Mouse (Mus musculus) embryonic facial prominence, embryonic 14.5 days (tissue): ENCODE data around the gene Akirin2. TPM values are rescaled to one million over a fixed set of nuclear protein-coding genes. Genes with fewer than 3 reads are reported as not detected.

Source experiments
- ATAC-seq: fragments of 200-750 bp; cut with Nextera tagmentation; 2 replicates; pipeline ENCODE4 v1.8.0; 2017; ENCODE audit warnings: low read depth, moderate number of reproducible peaks, moderate TSS enrichment
- DNase-seq: peaks from one replicate; pipeline ENCODE4 v3.0.0-alpha.2; 2015; ENCODE audit warnings: low spot score
- H3K27ac ChIP-seq: fragments of 300-500 bp; sonication (generic); replicated peaks from 2 replicates; pipeline ENCODE4 v1.5.1; 2014; ENCODE audit warnings: low read depth, mild to moderate bottlenecking, low read length, moderate library complexity
- H3K27me3 ChIP-seq: fragments of 300-500 bp; sonication (generic); replicated peaks from 2 replicates; pipeline ENCODE4 v1.6.1; 2014; ENCODE audit warnings: low read length; ENCODE audit not compliant: control insufficient read depth, insufficient read depth
- H3K36me3 ChIP-seq: fragments of 300-500 bp; sonication (generic); 2 replicates; pipeline ENCODE4 v1.6.1; 2014; ENCODE audit warnings: low read length, mixed read lengths; ENCODE audit not compliant: control insufficient read depth, insufficient read depth
- H3K4me1 ChIP-seq: fragments of 300-500 bp; sonication (generic); 2 replicates; pipeline ENCODE4 v1.6.1; 2014; ENCODE audit warnings: antibody characterized with exemption, low read length; ENCODE audit not compliant: control insufficient read depth, insufficient read depth
- H3K4me2 ChIP-seq: fragments of 300-500 bp; sonication (generic); 2 replicates; pipeline ENCODE4 v1.6.1; 2014; ENCODE audit warnings: low read depth, mild to moderate bottlenecking, low read length, moderate library complexity, mixed read lengths
- H3K4me3 ChIP-seq: fragments of 300-500 bp; sonication (generic); 2 replicates; pipeline ENCODE4 v1.5.1; 2014; ENCODE audit warnings: low read depth, mild to moderate bottlenecking, low read length
- H3K9ac ChIP-seq: fragments of 300-500 bp; sonication (generic); 2 replicates; pipeline ENCODE4 v1.6.1; 2014; ENCODE audit warnings: low read depth, mild to moderate bottlenecking, low read length, moderate library complexity, mixed read lengths
- H3K9me3 ChIP-seq: fragments of 300-500 bp; sonication (generic); 2 replicates; pipeline ENCODE4 v1.6.1; 2016; ENCODE audit warnings: low read length; ENCODE audit not compliant: control insufficient read depth
- WGBS: fragments of 180-500 bp; shearing (Covaris S2); extraction: QIAGEN DNeasy Blood & Tissue Kit; methylation state at CpG from one replicate; pipeline ENCODE4 v1.1.7; 2014; 5-methylcytosine and 5-hydroxymethylcytosine counted together
- polyA plus RNA-seq: library from polyadenylated mRNA; unstranded; fragments of >200 nt; fragmentation: Nextera tagmentation; extraction: Ambion mirVana; gene quantifications from 2 replicates; pipeline ENCODE4 v1.2.1, GENCODE M21; 2014

The Akirin2 gene
- polyA plus RNA-seq: 55.0 and 56.0 TPM in 2 replicates

GRCm38 (mm10) chr4:34550748-34551097 lies at the start of gene Akirin2:
Akirin2 (plus strand) TSS chr4:34550937.
- H3K4me3 ChIP-seq: peak within 1 kb of the TSS; percentile 95
- no peaks in the 10 kb centered on the region for H3K36me3 ChIP-seq
- H3K27ac ChIP-seq: peak within 1 kb of the TSS; percentile 92
- WGBS: 0% methylated on average over 3 of the region's 53 CpGs
- no peaks in the 10 kb centered on the region for H3K9me3 ChIP-seq
- no peak; the same call in 1 of the 2 replicates for ATAC-seq
- H3K9ac ChIP-seq: peak within 1 kb of the TSS; percentile 94
- DNase-seq: no peak
- peaks cover 6% of the 10 kb centered on the region; the same call in 1 of the 2 replicates for H3K4me1 ChIP-seq
- no peaks in the 10 kb centered on the region for H3K27me3 ChIP-seq
- peak within 1 kb of the TSS; percentile 62 for H3K4me2 ChIP-seq

GRCm38 (mm10) chr4:34510305-34510704 lies 40.4 kb upstream of the Akirin2 start:
- Histone ChIP-seq H3K4me1 (no peaks in the 10 kb centered on the region), H3K4me2 (no peak overlapping the region), H3K27ac (no peak overlapping the region), H3K9ac (no peak overlapping the region), H3K9me3 (peaks cover 9% of the 10 kb centered on the region; the same call in 1 of the 2 replicates), H3K27me3 (no peaks in the 10 kb centered on the region), H3K4me3 (no peak overlapping the region), H3K36me3 (no peaks in the 10 kb centered on the region)
- ATAC-seq (no peak), DNase-seq (no peak)
- WGBS: 86% methylated on average over 3 of the region's 3 CpGs

GRCm38 (mm10) chr4:34522846-34523245 lies 27.9 kb upstream of the Akirin2 start:
- no peak for ATAC-seq
- Histone ChIP-seq H3K27me3 (no peaks in the 10 kb centered on the region), H3K36me3 (no peaks in the 10 kb centered on the region), H3K9ac (no peak overlapping the region), H3K4me2 (no peak overlapping the region), H3K4me3 (no peak overlapping the region), H3K27ac (no peak overlapping the region), H3K4me1 (no peaks in the 10 kb centered on the region), H3K9me3 (no peaks in the 10 kb centered on the region)
- peak; percentile 8 for DNase-seq
- WGBS: 66% methylated on average over 3 of the region's 3 CpGs

DNA sequence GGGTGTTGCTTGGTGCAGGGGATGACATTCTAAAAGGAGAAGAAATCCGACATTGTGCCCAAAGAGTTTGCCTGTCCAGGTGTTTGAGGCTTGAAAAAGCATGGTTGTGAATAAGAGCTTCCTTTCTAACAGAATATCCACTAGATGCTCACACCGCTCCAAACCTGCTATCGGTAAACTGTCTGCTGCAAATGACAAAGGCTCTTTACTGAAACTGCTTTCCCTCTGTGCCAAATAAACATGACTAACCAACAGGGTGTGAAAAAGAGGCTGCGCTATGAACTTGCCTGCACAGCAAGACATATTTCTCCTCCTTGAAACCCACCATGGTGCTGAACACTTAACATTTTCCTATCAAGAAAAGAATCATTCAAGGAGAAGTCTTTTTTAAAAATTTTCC lies 27.2 kb upstream of the Akirin2 start:
- H3K4me1 ChIP-seq: no peaks in the 10 kb centered on the region
- no peaks in the 10 kb centered on the region for H3K9me3 ChIP-seq
- no peak overlapping the region for H3K4me2 ChIP-seq
- ATAC-seq (no peak), DNase-seq (no peak)
- H3K4me3 ChIP-seq: no peak overlapping the region
- no peak overlapping the region for H3K9ac ChIP-seq
- WGBS: 82% methylated on average over 4 of the region's 4 CpGs
- no peak overlapping the region for H3K27ac ChIP-seq
- H3K36me3 ChIP-seq: no peaks in the 10 kb centered on the region
- H3K27me3 ChIP-seq: no peaks in the 10 kb centered on the region

GRCm38 (mm10) chr4:34526771-34527170 lies 24.0 kb upstream of the Akirin2 start:
- no peak overlapping the region for H3K4me2 ChIP-seq
- H3K4me1 ChIP-seq: no peaks in the 10 kb centered on the region
- no peak overlapping the region for H3K4me3 ChIP-seq
- no peak overlapping the region for H3K9ac ChIP-seq
- H3K27me3 ChIP-seq: no peaks in the 10 kb centered on the region
- 83% methylated on average over 3 of the region's 3 CpGs for WGBS
- ATAC-seq (no peak), DNase-seq (no peak)
- H3K27ac ChIP-seq: no peak overlapping the region
- H3K9me3 ChIP-seq: no peaks in the 10 kb centered on the region
- no peaks in the 10 kb centered on the region for H3K36me3 ChIP-seq

DNA sequence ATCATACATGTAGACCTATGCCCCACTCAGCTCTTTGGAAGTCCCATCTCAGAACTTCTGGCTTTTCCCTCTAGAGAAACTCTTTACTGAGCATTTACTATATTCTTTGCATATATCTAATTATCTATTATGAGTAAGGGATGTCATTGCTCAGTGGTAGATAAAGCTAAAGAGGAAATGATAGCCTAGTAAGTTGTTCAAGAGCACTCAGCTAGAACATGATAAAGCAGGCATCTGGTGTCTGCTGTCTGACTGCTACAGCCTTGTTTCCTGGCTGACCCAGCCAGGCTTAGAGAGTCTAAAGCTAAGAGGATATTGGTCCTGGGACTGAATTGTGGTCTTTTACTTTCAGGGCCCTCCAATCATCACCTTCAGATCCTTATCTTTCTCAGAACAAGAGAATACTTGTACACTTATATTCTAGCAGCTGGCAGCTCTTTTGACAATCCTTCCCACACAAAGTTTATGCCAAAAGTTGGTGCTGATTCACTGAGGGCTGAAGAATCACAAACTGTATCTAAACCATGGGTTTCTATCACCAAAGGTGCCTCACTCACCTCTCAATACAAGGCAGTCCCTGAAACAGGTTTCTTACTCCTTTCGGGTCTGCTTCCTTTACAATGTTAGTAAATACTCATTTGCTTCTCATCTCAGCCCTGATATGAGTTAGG lies 22.2 kb upstream of the Akirin2 start:
- 92% methylated on average over 1 of the region's 1 CpGs for WGBS
- ATAC-seq: no peak
- no peaks in the 10 kb centered on the region for H3K27me3 ChIP-seq

DNA sequence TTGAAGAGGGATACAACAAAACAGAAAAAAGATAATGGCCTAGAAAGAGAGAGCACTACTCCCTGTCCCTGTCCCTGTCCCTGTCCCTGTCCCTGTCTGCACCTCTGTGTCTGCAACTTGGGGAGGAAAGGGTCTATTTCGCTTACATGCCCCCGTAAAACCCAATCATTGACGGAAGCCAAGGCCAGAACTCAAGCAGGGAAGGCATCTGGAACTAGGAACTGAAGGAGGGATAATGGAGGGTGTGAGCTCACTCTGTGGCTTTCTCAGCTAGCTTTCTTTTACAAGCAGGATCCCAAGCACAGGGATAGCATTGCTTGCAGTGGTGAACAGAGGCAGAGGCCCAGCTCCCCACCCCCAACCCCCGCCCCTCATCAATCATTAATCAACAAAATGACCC lies 21.4 kb upstream of the Akirin2 start:
- ATAC-seq: no peak
- H3K27me3 ChIP-seq: no peaks in the 10 kb centered on the region
- WGBS: 49% methylated on average over 4 of the region's 4 CpGs

More for the DNA sequence above, 22.2 kb upstream of the Akirin2 start:
- Histone ChIP-seq H3K4me1 (no peaks in the 10 kb centered on the region), H3K36me3 (no peaks in the 10 kb centered on the region), H3K27ac (no peak overlapping the region), H3K4me3 (no peak overlapping the region), H3K9me3 (no peaks in the 10 kb centered on the region), H3K4me2 (no peak overlapping the region), H3K9ac (no peak overlapping the region)
- DNase-seq: no peak

GRCm38 (mm10) chr4:34529941-34530340 lies 20.8 kb upstream of the Akirin2 start:
- no peak overlapping the region for H3K9ac ChIP-seq
- H3K27me3 ChIP-seq: no peaks in the 10 kb centered on the region
- no peak overlapping the region for H3K27ac ChIP-seq
- no peak for ATAC-seq
- no peak overlapping the region for H3K4me2 ChIP-seq
- H3K4me3 ChIP-seq: no peak overlapping the region
- DNase-seq: no peak
- H3K4me1 ChIP-seq: no peaks in the 10 kb centered on the region
- WGBS: 73% methylated on average over 6 of the region's 6 CpGs
- H3K9me3 ChIP-seq: no peaks in the 10 kb centered on the region
- H3K36me3 ChIP-seq: no peaks in the 10 kb centered on the region

More for the DNA sequence above, 21.4 kb upstream of the Akirin2 start:
- Histone ChIP-seq H3K36me3 (no peaks in the 10 kb centered on the region), H3K27ac (no peak overlapping the region), H3K9me3 (no peaks in the 10 kb centered on the region), H3K4me3 (no peak overlapping the region), H3K9ac (no peak overlapping the region), H3K4me2 (no peak overlapping the region), H3K4me1 (no peaks in the 10 kb centered on the region)
- DNase-seq: no peak
